Mouse (Mus musculus) thymus, postnatal 36 days (tissue): Measurements from ENCODE around the gene Pgpep1l.
"Not testable (repeated sequence)": the region's sequence is repeated elsewhere in the genome, so short reads cannot be mapped to it uniquely, and the experiment has no call there.

Experiments used
- DNase-seq, 2 experiments: peaks; one replicate each; pipeline ENCODE4 v3.0.0; 2022; ENCODE audit warnings: mixed read lengths in 2 of 2

Pgpep1l gene

GRCm38 (mm10) chr7:68264028-68264453, at the start of gene Pgpep1l:
Gene Pgpep1l (minus strand): TSS chr7:68264233.
- peak; percentile 34 to 66 for DNase-seq

DNA sequence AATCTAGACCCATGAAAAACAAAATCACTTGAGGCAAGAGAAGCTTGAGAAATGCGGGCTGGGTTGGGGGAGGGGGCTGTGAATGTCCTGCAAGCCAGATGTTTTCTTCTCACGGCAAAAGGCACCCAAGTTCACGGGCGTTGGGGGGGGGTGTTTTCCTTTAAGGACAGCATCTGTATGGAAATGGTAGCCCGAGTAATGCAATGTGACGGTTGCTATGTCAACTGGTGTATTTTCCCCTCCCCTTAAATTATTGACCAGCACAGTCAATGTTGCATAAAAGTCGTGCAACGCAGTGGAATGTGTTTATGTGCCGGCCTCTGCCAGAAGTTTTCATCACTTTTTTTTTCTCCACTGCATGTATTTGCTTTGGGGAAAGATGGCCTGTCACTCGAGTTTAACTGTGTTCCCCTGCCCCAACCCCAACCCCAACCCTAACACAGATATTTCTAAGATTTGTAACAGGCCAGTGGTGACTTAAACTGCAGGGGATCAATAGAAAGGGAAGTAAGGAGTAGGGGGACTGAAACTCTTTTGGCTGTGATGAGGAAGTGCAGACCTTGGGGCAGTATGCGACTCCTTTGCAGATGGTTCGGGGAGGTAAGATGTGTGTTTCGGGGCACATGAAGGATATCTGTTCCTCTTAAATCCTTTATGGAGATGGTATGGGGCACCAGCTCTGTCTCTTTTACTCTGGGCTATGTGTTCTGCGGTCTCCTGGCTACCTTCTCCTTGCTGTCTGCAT, 49.2 kb upstream of the Pgpep1l start:
- DNase-seq: no peak

GRCm38 (mm10) chr7:68312395-68312794, 48.4 kb upstream of the Pgpep1l start:
- no peak for DNase-seq

GRCm38 (mm10) chr7:68311469-68311868, 47.4 kb upstream of the Pgpep1l start:
- no peak for DNase-seq

DNA sequence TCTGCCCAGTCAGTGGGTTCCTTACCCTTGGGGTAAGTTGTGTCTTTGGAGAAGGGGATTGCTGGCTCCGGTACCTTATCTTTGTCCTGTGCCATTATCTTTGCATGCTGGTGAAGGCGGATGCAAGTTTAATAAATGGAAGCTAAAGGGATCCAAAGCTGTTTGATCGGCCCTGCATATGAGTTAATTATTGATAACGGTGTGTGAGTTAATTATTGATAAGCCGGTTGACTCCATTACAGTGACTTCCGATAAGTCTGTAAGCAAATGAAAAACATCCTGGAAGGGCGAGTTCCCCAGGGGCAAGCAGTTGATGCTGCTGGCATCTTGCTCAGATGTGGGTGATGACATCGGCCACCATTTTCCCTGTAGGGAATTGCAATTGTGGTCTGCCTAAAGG, 42.7 kb upstream of the Pgpep1l start:
- DNase-seq: no peak

- DNase-seq: no peak
These were observed 41.9 kb upstream of the Pgpep1l start for GRCm38 (mm10) chr7:68305781-68306575.

- no peak for DNase-seq
These were observed 39.7 kb upstream of the Pgpep1l start for GRCm38 (mm10) chr7:68303685-68304084.

DNA sequence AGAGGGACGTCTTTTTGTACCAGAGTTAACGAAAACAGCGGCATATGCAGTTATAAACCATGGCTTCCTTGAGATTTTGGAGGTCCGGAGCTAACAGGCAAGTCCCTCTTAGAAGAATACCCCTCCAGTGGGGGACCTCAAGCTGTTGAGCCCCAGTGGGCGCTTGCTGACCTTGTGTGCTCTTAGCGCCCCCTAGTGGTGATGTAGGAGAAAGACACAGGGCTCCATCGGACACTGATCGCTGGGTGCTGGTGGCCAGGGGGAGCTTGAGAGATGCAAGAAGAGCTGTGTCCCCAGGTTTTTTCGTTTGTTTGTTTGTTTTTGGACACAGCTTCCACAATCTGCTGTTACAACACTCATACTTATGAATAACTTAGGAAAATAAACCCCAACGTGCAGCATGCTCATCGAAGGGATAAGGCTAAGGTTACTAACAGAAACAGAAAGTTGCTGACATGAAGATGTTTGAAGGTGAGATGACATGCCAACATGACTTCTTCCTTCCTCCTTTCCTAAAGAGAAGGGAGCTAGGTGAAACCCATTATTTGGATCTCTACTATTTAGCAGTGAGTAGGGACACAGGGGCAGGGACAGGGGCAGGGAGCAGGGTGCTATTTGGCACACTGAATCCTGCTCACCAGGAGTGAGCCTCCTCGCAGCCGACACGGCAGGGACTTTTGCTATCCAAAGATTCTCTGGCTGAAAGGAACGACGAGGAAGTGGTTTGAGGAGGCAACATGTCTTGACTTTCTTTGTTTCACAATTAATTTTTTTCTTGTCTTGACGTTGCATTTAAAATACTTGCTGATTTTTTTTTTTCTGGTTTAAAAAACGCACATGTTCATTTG, 38.8 kb upstream of the Pgpep1l start:
- DNase-seq: peak; percentile 71 to 75

DNA sequence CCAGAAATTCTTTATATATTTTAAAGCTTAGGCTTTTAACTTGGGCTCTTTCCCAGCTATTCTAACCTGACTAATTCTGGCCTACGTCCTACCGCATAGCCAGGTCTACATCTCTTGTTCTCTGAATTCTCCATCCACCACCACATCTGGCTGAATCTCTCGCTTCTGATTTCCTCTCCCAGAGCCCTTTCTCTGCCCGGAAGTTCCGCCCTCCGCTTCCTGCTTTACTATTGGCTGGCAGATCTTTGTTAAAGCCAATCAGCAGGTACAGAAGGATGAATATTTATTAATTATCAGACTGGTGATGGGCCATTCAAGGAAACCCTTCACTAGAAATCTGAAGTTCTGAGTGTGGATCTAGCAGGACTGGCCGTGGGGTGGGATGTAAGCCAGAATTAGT, 37.1 kb upstream of the Pgpep1l start:
- no peak for DNase-seq

GRCm38 (mm10) chr7:68298381-68299076, 34.5 kb upstream of the Pgpep1l start:
- DNase-seq: no peak

- DNase-seq: no peak
These were observed 32.5 kb upstream of the Pgpep1l start for GRCm38 (mm10) chr7:68296487-68296886.

- DNase-seq: no peak
These were observed 30.2 kb upstream of the Pgpep1l start for GRCm38 (mm10) chr7:68293997-68294789.

DNA sequence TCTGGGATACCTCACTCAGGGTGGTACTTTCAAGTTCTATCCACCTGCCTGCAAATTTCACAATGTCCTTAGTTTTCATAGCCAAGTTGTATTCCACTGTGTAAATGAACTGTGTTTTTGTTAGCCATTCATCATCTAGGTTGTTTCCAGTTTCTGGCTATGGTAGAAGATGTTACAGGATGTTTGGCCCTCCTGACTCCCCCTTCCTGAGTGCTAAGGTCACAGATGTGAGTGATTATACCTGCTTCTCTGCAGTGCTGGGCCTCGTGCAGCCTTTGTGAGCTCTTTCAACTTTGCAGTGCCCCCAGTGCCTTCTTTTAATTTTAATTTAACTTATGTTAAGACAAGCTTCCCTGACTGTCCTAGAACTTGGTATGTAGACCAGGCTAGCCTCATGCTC, 27.6 kb upstream of the Pgpep1l start:
- no peak for DNase-seq

- peak; percentile 46 to 63 for DNase-seq
These were observed 25.0 kb upstream of the Pgpep1l start for GRCm38 (mm10) chr7:68289081-68289480.

- peak; percentile 54 to 69 for DNase-seq
These were observed 24.0 kb upstream of the Pgpep1l start for GRCm38 (mm10) chr7:68288000-68288399.

- peak in 1 of 2 experiments; percentile 45 for DNase-seq
These were observed 23.5 kb upstream of the Pgpep1l start for GRCm38 (mm10) chr7:68287582-68287981.

GRCm38 (mm10) chr7:68286526-68287481, 22.8 kb upstream of the Pgpep1l start:
- DNase-seq: peak; percentile 57 to 63

- DNase-seq: peak; percentile 53 to 64
These were observed 21.8 kb upstream of the Pgpep1l start for GRCm38 (mm10) chr7:68285851-68286298.

DNA sequence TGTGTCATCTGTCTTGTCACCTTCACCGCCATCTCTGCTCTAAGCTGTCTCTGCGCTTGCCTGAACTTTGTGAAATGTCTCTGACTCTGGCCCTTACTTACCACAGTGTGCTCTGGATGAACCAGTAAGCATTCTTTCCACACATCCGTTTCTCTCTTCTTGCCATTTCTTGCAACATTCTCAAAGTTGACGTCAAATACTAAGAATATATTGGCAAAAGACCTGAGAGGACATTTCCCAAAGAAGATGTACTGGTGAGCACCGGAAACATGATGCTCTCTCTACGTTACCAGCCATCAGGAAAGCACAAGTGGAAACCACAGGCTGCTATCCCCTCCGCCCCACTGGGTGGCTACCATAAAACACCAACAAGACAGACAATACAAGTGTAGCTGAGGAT, 19.7 kb upstream of the Pgpep1l start:
- DNase-seq: no peak

GRCm38 (mm10) chr7:68283133-68283520, 19.1 kb upstream of the Pgpep1l start:
- DNase-seq: not testable (repeated sequence)
